Mouse (Mus musculus) neural tube, embryonic 11.5 days (tissue): ENCODE results near the gene Ppp1r10. TPM values are rescaled to one million over a fixed set of nuclear protein-coding genes. Genes with fewer than 3 reads are reported as not detected.

Experiments
- microRNA counts: library from miRNA; unstranded; fragments of <30 nt; microRNA quantifications from one replicate; lab custom pipeline; 2015
- microRNA-seq: library from miRNA; unstranded; fragments of <30 nt; microRNA quantifications from one replicate; pipeline ENCODE4, GENCODE M21; 2016
- polyA plus RNA-seq: library from polyadenylated mRNA; unstranded; fragments of >200 nt; fragmentation: Nextera tagmentation; extraction: Ambion mirVana; gene quantifications from 2 replicates; pipeline ENCODE4 v1.2.1, GENCODE M21; 2014

Gene Ppp1r10
- polyA plus RNA-seq, 1 experiment from 2014 or later, result 49.3 TPM

MicroRNA genes within 50 kb of the gene (microRNA counts, 519-probe panel; counts per million panel counts)
- microRNA mmu-miR-1894-3p (lab: Ali Mortazavi, UCI), result 171 counts per million, percentile 57 among the panel's probes with 10 or more counts
- microRNA mmu-miR-1894-5p (lab: Ali Mortazavi, UCI), result 171 counts per million, percentile 57 among the panel's probes with 10 or more counts
- 171 counts per million, percentile 57 among the panel's probes with 10 or more counts for microRNA mmu-miR-877 (lab: Ali Mortazavi, UCI)

Small RNA genes lying within 50 kb of the gene (microRNA-seq; reads per million reads assigned to microRNA genes)
- gene Gm28033 (2.1 reads per million), gene Mir1894 (not detected), gene Mir877 (139 reads per million, percentile 55 among the genes with 10 or more reads in this experiment)

Other genes starting within 250 kb of the Ppp1r10 start
- 13.1 and 15.0 TPM in 2 replicates for gene Vars2, start 248.8 kb upstream of the Ppp1r10 start, polyA plus RNA-seq
- gene Gtf2h4, start 242.7 kb upstream of the Ppp1r10 start, polyA plus RNA-seq, result 42.9 and 46.1 TPM in 2 replicates
- gene Ddr1, start 211.8 kb upstream of the Ppp1r10 start, polyA plus RNA-seq, result 95.8 and 98.1 TPM in 2 replicates
- gene Ier3, start 94.8 kb upstream of the Ppp1r10 start, polyA plus RNA-seq, result 2.0 and 2.8 TPM in 2 replicates
- gene Flot1, start 93.2 kb upstream of the Ppp1r10 start, polyA plus RNA-seq, result 48.5 and 52.3 TPM in 2 replicates
- gene Tubb5, start 78.1 kb upstream of the Ppp1r10 start, polyA plus RNA-seq, result 1,543 and 1,545 TPM in 2 replicates
- 15.0 and 18.3 TPM in 2 replicates for gene Mdc1, start 74.9 kb upstream of the Ppp1r10 start, polyA plus RNA-seq
- 47.3 and 50.3 TPM in 2 replicates for gene Nrm, start 55.1 kb upstream of the Ppp1r10 start, polyA plus RNA-seq
- 34.9 and 39.3 TPM in 2 replicates for gene Ppp1r18, start 50.8 kb upstream of the Ppp1r10 start, polyA plus RNA-seq
- 42.9 and 51.3 TPM in 2 replicates for gene Dhx16, start 36.6 kb upstream of the Ppp1r10 start, polyA plus RNA-seq
- gene 2310061I04Rik, start 19.0 kb upstream of the Ppp1r10 start, polyA plus RNA-seq, result 23.7 and 28.5 TPM in 2 replicates
- gene Atat1, start 6.4 kb upstream of the Ppp1r10 start, polyA plus RNA-seq, result 213 and 214 TPM in 2 replicates
- 67.9 and 72.0 TPM in 2 replicates for gene Mrps18b, start within 50 bp of the Ppp1r10 start, polyA plus RNA-seq
- 103 and 113 TPM in 2 replicates for gene Abcf1, start 53.3 kb downstream of the Ppp1r10 start, polyA plus RNA-seq
- gene Gnl1, start 63.4 kb downstream of the Ppp1r10 start, polyA plus RNA-seq, result 35.7 and 36.5 TPM in 2 replicates
- 39.3 and 44.4 TPM in 2 replicates for gene Prr3, start 63.8 kb downstream of the Ppp1r10 start, polyA plus RNA-seq
- gene H2-T24, start 104.1 kb downstream of the Ppp1r10 start, polyA plus RNA-seq, result 3.5 and 3.6 TPM in 2 replicates
- gene H2-T23, start 116.4 kb downstream of the Ppp1r10 start, polyA plus RNA-seq, result 2.7 and 3.0 TPM in 2 replicates
- 9.2 and 10.2 TPM in 2 replicates for gene H2-T22, start 126.3 kb downstream of the Ppp1r10 start, polyA plus RNA-seq
- not detected in 2 replicates for gene Gm6034, start 126.5 kb downstream of the Ppp1r10 start, polyA plus RNA-seq
- not detected in 2 replicates for gene Gm11127, start 141.9 kb downstream of the Ppp1r10 start, polyA plus RNA-seq
- gene Gm19684, start 205.2 kb downstream of the Ppp1r10 start, polyA plus RNA-seq, result not detected in 2 replicates
- gene Gm7030, start 213.0 kb downstream of the Ppp1r10 start, polyA plus RNA-seq, result not detected in 2 replicates